Mouse (Mus musculus) myocyte (in vitro differentiated cells): ENCODE results near the gene Stx18. TPM values are rescaled to one million over a fixed set of nuclear protein-coding genes. Genes with fewer than 3 reads are reported as not detected.

Experiments
- H3K27me3 ChIP-seq: one replicate; pipeline ENCODE4 v1.6.1; 2011; ENCODE audit not compliant: control insufficient read depth, insufficient read depth, insufficient read length
- H3K36me3 ChIP-seq: one replicate; pipeline ENCODE4 v1.6.1; 2011; ENCODE audit not compliant: control insufficient read depth, insufficient read depth
- H3K4me2 ChIP-seq: one replicate; pipeline ENCODE4 v1.6.1; 2011; ENCODE audit warnings: low read depth, control low read depth
- H3K4me3 ChIP-seq: one replicate; pipeline ENCODE4 v1.5.1; 2011; ENCODE audit warnings: mild to moderate bottlenecking, control low read depth, moderate library complexity
- H3K79me2 ChIP-seq: one replicate; pipeline ENCODE4 v1.6.1; 2011; ENCODE audit not compliant: control insufficient read depth, insufficient read depth
- H3ac ChIP-seq: one replicate; pipeline ENCODE4 v1.6.1; 2011; ENCODE audit not compliant: control insufficient read depth, insufficient read length
- CEBPB ChIP-seq: IDR thresholded peaks from 2 replicates; pipeline ENCODE4 v1.6.1; 2011; ENCODE audit warnings: mild to moderate bottlenecking, moderate library complexity; ENCODE audit not compliant: poor library complexity, insufficient read depth, severe bottlenecking
- E2F4 ChIP-seq: IDR thresholded peaks from one replicate; pipeline ENCODE4 v1.6.1; 2011; ENCODE audit warnings: mild to moderate bottlenecking, control low read depth, moderate library complexity; ENCODE audit not compliant: insufficient read depth
- MAX ChIP-seq: IDR thresholded peaks from one replicate; pipeline ENCODE4 v1.6.1; 2011; ENCODE audit warnings: low read depth, mild to moderate bottlenecking, control low read depth
- MYOD1 ChIP-seq, 3 experiments: IDR thresholded peaks; one replicate each; pipeline ENCODE4 v1.6.1; 2011; ENCODE audit warnings: control low read depth in 2 of 3, low read depth in 2 of 3, mild to moderate bottlenecking in 2 of 3, moderate library complexity in 1 of 3; ENCODE audit not compliant: insufficient read length in 2 of 3, control insufficient read depth in 1 of 3
- MYOG ChIP-seq, 3 experiments: IDR thresholded peaks; one replicate each; pipeline ENCODE4 v1.6.1; 2011; ENCODE audit warnings: control low read depth in 2 of 3, low read depth in 2 of 3, mild to moderate bottlenecking in 2 of 3; ENCODE audit not compliant: insufficient read length in 2 of 3, control insufficient read depth in 1 of 3, insufficient read depth in 1 of 3
- POLR2A ChIP-seq: IDR thresholded peaks from one replicate; pipeline ENCODE4 v1.6.1; 2011; ENCODE audit warnings: low read depth, mild to moderate bottlenecking, control low read depth, moderate library complexity; ENCODE audit not compliant: insufficient read length
- POLR2AphosphoS2 ChIP-seq: IDR thresholded peaks from one replicate; pipeline ENCODE4 v1.6.1; 2011; ENCODE audit warnings: low read depth, control low read depth; ENCODE audit not compliant: insufficient read length
- REST ChIP-seq: IDR thresholded peaks from one replicate; pipeline ENCODE4 v1.6.1; 2011; ENCODE audit warnings: mild to moderate bottlenecking, control low read depth, moderate library complexity; ENCODE audit not compliant: insufficient read depth, insufficient read length
- SRF ChIP-seq: IDR thresholded peaks from one replicate; pipeline ENCODE4 v1.6.1; 2011; ENCODE audit warnings: low read depth; ENCODE audit not compliant: control insufficient read depth, insufficient read length
- TCF12 ChIP-seq: IDR thresholded peaks from one replicate; pipeline ENCODE4 v1.6.1; 2011; ENCODE audit warnings: mild to moderate bottlenecking, control low read depth; ENCODE audit not compliant: poor library complexity, insufficient read depth, severe bottlenecking
- TCF3 ChIP-seq: IDR thresholded peaks from one replicate; pipeline ENCODE4 v1.6.1; 2011; ENCODE audit warnings: low read depth, control low read depth; ENCODE audit not compliant: insufficient read length
- USF1 ChIP-seq: IDR thresholded peaks from one replicate; pipeline ENCODE4 v1.6.1; 2011; ENCODE audit warnings: low read depth, mild to moderate bottlenecking, control low read depth, moderate library complexity
- polyA plus RNA-seq: library from polyadenylated mRNA; unstranded; fragments of >200 nt; fragmentation: generic; extraction: Trizol; gene quantifications from one replicate; pipeline ENCODE4 v1.2.1, GENCODE M21; 2012; ENCODE audit warnings: missing spikeins

The Stx18 gene
- polyA plus RNA-seq, 1 experiment: 24.9 TPM

DNA sequence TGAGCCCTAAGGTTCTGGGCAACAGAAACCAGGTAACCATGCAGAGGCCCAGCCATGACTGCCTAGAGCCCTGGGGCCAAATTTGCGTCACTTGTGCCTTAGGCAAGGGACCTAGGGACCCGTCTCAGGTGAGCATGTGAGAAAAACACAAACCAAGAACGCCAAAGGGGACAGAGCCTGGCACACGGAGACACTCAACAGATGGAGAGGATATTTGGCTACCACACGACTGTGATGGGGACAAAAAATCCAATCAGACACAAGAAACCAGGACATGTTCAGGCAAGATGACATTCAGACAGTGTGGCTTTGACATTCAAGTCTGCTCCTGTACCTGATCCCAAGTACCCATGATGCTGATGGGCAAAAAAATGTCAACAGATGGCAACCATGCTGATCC, 115.1 kb downstream of the Stx18 start:
- Histone ChIP-seq H3K4me2 (no peak overlapping the region), H3ac (no peak overlapping the region), H3K4me3 (no peak overlapping the region), H3K36me3 (no peaks in the 10 kb centered on the region), H3K27me3 (no peaks in the 10 kb centered on the region), H3K79me2 (no peaks in the 10 kb centered on the region)
- no peak for TF ChIP-seq CEBPB
- no peak for TF ChIP-seq MYOG (IDR thresholded peaks at IDR 0.05; ENCODE audit: control insufficient read depth in 1 of 3, insufficient read depth in 1 of 3, insufficient read length in 2 of 3, low read depth in 2 of 3)
- TF ChIP-seq USF1: no peak
- TF ChIP-seq POLR2A: no peak
- TF ChIP-seq SRF: no peak
- TF ChIP-seq REST: no peak
- no peak for TF ChIP-seq MAX
- no peak for TF ChIP-seq MYOD1 (IDR thresholded peaks at IDR 0.05; ENCODE audit: control insufficient read depth in 1 of 3, insufficient read length in 2 of 3, low read depth in 2 of 3)
- no peak for TF ChIP-seq TCF3
- TF ChIP-seq TCF12: no peak
- TF ChIP-seq E2F4: no peak
- no peak for TF ChIP-seq POLR2AphosphoS2

DNA sequence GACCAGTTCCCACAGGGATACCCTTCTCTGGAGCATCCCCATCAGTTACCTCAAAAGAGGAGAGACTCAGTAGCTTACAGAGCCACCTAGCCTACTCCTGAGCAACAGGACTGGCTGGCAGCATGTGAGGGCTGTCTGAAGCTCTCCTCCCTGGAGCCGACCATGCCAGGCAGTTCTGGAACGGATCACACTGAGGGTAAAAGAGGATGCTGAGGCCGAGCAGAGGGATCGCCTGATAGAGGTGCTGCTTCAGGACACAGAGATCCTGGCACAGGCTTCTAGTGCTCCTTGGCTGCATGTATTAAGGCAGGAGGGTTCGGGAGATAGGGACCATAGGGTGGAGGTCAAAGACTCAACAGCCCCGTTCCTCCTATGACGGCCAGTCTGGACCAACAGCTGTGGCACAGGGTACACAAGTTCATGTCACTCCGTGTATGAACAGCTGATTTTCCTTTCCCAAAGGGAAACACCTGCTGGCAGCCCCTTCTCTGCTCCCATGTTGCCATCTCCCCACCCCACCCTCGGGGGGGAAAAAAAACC, 119.0 kb downstream of the Stx18 start:
- Histone ChIP-seq H3K4me2 (no peak overlapping the region), H3K4me3 (no peak overlapping the region)
- TF ChIP-seq REST (no peak), TCF12 (no peak), MYOG (IDR thresholded peaks at IDR 0.05; ENCODE audit: control insufficient read depth in 1 of 3, insufficient read depth in 1 of 3, insufficient read length in 2 of 3, low read depth in 2 of 3) (no peak), TCF3 (no peak), USF1 (no peak), SRF (no peak)

DNA sequence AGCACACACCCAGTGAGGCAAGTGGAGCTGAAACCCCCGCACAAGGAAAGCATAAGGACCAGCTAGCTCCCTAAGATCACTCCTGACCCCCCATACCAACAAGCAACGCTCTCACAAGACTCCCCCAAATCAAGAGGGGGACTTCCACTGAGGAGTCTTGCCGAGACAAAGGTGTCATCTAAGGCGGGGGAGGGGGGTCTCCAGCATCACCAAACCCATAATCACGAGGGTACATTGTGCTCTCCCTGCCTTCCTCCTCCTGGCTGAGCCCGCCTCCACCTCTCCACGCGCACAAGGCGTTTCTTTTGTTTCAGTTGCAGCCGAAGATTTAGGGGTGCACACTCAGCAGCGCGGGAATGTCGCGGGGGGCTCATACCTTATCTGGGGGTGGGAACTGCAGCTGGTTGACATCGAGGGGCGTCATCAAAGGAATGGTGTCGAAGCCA, 120.0 kb downstream of the Stx18 start:
- Histone ChIP-seq H3K4me2 (peak overlapping the region; percentile 67), H3K79me2 (no peaks in the 10 kb centered on the region), H3K4me3 (peak overlapping the region; percentile 21), H3K27me3 (peaks cover 19% of the 10 kb centered on the region), H3ac (peak overlapping the region; percentile 13), H3K36me3 (no peaks in the 10 kb centered on the region)
- TF ChIP-seq MYOG (IDR thresholded peaks at IDR 0.05; ENCODE audit: control insufficient read depth in 1 of 3, insufficient read depth in 1 of 3, insufficient read length in 2 of 3, low read depth in 2 of 3) (no peak), MYOD1 (IDR thresholded peaks at IDR 0.05; ENCODE audit: control insufficient read depth in 1 of 3, insufficient read length in 2 of 3, low read depth in 2 of 3) (no peak), USF1 (no peak), CEBPB (no peak), MAX (no peak), POLR2A (no peak)

More for the DNA sequence above, 119.0 kb downstream of the Stx18 start:
- H3K36me3 ChIP-seq: no peaks in the 10 kb centered on the region
- H3ac ChIP-seq: no peak overlapping the region
- no peaks in the 10 kb centered on the region for H3K79me2 ChIP-seq
- H3K27me3 ChIP-seq: peaks cover 14% of the 10 kb centered on the region

DNA sequence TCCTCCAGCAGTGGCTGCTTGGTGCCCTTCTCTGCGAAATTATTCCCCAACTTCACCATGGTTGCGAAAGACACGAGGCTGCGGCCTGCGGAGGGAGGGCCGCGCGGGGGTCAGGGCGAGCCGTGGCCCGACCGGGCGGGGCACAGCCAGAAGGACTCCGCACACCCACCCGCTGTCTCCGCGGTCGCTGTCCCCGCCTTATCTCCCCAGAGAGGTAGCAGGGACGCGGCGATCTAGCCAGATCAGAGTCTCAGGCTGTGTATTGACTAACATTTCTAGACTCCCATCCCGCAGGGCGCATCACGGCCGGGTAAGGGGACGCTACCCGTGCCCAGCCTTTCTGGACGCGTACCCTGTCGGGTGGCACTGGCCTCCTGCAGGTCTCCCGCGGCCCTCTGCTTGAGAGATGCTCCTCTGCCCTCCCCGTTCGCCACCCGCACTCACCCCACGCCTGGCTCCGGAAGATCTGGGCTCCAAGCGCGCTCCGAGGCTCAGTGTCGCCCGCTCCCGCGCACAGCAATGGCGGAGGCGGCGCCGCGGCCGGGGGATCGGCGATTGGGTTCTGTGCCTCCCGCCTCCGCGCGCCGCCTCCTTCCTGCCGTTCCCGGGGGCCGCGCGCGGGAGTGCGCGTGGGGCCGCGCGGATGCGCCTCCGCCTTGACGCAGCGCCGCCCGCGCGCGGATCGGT, 120.5 kb downstream of the Stx18 start:
- peak overlapping the region; percentile 67 for H3K4me2 ChIP-seq
- H3K27me3 ChIP-seq: peaks cover 19% of the 10 kb centered on the region
- H3K36me3 ChIP-seq: no peaks in the 10 kb centered on the region
- TF ChIP-seq POLR2A (peak; percentile 58), CEBPB (no peak), REST (no peak), MYOG (IDR thresholded peaks at IDR 0.05; ENCODE audit: control insufficient read depth in 1 of 3, insufficient read depth in 1 of 3, insufficient read length in 2 of 3, low read depth in 2 of 3) (no peak)
- peak overlapping the region; percentile 21 for H3K4me3 ChIP-seq
- H3K79me2 ChIP-seq: no peaks in the 10 kb centered on the region
- peak overlapping the region; percentile 13 for H3ac ChIP-seq

DNA sequence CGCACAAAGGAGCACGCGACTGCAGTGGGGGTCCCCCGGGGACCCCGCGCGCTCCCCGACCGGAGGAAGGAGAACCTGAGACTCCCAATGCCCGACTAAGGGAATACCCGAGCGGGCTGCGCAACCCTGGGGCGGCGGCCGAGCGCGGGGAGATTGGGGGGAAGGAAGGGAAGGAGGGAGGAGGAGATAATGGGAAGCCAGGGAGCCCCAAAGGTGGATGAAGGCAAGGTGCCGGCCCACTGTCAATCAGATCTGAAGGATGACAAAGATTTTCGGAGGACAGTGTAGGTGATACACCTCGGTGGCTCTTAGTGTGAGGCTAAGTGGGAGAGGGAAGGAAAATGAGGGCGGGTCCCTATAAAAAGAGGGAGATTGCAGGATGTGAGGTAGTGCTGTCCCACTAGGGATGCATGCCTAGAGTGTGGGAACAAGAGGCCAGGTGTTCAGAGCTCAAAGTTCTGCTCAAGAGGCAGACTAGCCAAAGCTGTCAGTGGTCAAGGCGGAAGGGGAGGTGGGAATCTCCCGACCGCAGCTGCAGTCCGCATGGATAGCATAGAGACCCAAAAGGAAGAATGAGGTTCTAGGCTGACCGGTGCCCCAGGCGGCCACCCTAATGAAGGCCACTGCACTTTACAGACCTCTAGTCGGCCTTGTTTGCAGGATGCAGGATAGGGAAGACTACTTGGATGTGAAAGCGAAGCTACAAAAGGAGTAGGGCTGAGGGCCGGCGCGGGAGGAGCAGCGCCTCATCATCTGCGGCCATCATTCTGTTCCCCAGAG, 121.3 kb downstream of the Stx18 start, which contains the start of gene Nsg1:
Gene Nsg1 (minus strand): TSS at position 274 of the 780 bp plus-strand sequence.
- H3K4me3 ChIP-seq: peak within 1 kb of the TSS; percentile 21
- H3ac ChIP-seq: peak within 1 kb of the TSS; percentile 13
- no peaks in the 10 kb centered on the region for H3K79me2 ChIP-seq
- TF ChIP-seq TCF12 (no peak), REST (no peak), USF1 (no peak), SRF (no peak), POLR2AphosphoS2 (no peak), MYOD1 (IDR thresholded peaks at IDR 0.05; ENCODE audit: control insufficient read depth in 1 of 3, insufficient read length in 2 of 3, low read depth in 2 of 3) (no peak), MYOG (IDR thresholded peaks at IDR 0.05; ENCODE audit: control insufficient read depth in 1 of 3, insufficient read depth in 1 of 3, insufficient read length in 2 of 3, low read depth in 2 of 3) (no peak), E2F4 (no peak), TCF3 (no peak), CEBPB (no peak), MAX (no peak), POLR2A (no peak)
- H3K36me3 ChIP-seq: no peaks in the 10 kb centered on the region
- H3K27me3 ChIP-seq: peaks cover 19% of the 10 kb centered on the region
- H3K4me2 ChIP-seq: peak within 1 kb of the TSS; percentile 67
